Mouse (Mus musculus): ENCODE data around the gene Phf12. TPM values are rescaled to one million over a fixed set of nuclear protein-coding genes. Genes with fewer than 3 reads are reported as not detected.
"Not testable (repeated sequence)": the region's sequence is repeated elsewhere in the genome, so short reads cannot be mapped to it uniquely, and the experiment has no call there.

Gene Phf12
- polyA plus RNA-seq, 1 experiment = 27.0 TPM

DNA sequence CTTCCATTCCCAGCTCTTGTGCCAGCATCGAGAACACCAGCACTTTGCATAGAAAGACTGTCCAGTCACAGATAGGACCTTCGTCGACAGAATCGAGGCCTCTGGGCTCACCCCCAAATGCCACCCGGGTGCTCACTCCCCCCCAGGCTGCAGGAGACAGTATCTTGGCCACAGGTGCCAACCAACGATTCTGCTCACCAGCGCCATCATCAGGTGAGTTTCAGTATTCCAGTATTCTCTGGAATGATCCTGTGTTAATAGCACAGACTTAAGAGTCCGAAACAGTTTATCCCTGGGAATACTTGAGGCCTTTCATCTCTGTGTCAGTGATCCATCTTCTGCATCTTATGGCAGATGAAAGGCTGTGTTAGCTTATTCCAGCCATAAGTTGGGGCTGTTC is 41.1 kb downstream of the Phf12 start:
- DNase-seq (ENCODE audit: low read depth, low spot score) = no peak
- 80% methylated on average over 8 of the region's 8 CpGs for WGBS

DNA sequence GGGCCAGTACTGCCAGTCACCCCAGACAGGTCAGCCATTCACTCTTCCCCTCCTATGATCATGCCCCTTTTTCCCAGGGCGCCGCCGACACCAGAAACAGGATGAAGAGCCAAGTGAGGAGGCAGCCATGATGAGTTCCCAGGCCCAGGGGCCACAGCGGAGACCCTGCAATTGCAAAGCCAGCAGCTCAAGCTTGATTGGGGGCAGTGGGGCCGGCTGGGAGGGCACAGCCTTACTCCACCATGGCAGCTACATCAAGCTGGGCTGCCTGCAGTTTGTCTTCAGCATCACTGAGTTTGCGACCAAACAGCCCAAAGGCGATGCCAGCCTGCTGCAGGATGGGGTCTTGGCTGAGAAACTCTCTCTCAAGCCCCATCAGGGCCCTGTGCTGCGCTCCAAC is 46.7 kb downstream of the Phf12 start:
- no peak for DNase-seq (ENCODE audit: low read depth, low spot score)
- WGBS = 89% methylated on average over 8 of the region's 8 CpGs

DNA sequence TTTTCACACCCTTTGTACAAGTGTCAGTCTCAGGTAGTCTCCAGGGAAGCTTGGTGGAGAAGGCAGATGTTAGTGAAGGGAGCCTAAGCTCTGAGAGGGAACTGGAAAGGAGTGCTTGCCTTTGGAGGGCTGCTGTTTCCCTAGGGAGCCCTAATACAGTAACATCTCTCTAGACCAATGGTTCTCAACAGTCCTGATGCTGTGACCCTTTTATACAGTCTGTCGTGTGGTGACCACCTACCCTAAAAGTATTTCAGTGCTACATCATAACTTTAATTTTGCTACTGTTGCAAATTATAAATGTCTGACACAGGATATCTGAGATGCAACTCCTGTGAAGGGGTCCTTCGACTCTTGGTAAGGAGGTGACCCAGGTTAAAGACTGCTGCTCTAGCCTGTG is 48.0 kb downstream of the Phf12 start:
- DNase-seq (ENCODE audit: low read depth, low spot score) = no peak
- 78% methylated on average over 2 of the region's 2 CpGs for WGBS

DNA sequence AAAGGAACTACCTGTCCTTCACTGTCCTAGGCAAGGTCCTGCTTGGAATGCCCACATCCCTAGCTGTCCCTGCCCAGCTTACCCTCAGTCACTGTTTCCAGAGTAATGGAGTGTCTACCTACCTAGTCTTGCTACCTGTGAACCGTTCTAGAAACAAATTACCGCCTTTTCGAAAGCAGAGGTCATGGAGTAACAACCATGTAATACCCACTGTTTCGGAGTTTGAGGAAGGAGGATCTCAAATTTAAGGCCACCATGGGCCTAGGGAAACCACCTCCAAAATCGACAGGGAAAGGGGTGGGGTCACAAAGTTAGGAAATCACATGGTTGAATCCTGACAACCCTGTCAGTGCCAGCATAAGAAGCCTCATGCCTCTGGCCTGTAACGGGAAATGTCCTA is 48.8 kb downstream of the Phf12 start:
- DNase-seq (ENCODE audit: low read depth, low spot score) = no peak
- 33% methylated on average over 6 of the region's 6 CpGs for WGBS

DNA sequence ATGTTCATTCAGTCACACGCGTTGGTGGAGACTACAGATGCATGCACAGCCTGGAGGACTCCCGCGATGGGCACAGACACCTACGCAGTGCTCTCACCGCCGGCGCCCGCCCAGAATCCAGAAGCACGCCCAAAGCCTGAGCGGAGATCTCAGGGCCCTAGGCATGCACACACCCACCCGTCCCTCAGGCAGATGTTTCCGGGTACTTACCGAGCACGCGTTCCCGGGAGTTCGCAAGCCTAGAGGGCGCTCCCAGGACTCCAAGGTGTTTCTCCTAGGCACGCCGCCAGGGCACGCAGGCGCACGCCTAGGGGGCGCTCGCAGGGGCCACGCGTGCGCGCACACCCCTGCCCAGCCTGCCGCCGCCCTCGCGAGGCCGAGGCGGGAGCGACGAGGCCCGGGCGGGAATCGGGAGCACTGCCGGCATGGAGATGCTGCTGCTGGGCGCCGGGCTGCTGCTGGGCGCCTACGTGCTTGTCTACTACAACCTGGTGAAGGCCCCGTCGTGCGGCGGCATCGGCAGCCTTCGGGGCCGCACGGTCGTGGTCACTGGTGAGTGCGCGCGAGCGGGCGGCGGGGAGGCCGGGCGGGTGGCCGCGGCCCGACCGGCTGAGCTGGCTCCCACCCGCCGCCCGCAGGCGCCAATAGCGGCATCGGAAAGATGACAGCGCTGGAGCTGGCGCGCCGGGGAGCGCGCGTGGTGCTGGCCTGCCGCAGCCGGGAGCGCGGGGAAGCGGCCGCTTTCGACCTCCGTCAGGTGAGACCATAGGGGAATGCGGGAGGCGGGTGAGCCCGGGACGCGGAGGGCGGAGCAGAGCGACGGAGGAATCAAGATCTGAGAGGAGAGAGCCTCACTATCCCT is 49.6 kb downstream of the Phf12 start, which contains the start of gene Dhrs13:
TSS of gene Dhrs13 (plus strand) at position 334 of the 862 bp plus-strand sequence.
- WGBS = under 1% methylated on average over 96 of the region's 96 CpGs

DNA sequence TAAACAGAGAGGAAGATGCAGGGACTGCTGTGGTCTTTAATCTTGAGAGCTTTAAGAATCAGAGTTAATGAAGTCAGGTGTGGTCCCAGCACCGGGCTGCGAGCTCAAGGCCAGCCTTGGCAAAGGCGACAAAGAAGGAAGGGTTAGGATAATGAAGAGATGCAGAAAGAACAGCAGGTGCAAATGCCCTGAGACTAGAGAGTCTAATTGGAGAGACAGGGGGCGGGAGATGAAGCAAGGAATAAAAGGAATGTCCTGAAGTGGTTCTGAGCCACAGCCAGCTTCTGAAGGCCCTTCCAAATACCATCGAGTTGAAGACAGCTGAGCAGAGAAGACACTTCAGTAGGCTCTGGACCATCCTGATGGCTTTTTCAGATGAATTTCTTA is 50.2 kb downstream of the Phf12 start:
- 5% methylated on average over 5 of the region's 5 CpGs for WGBS
- no peak for DNase-seq (ENCODE audit: low read depth, low spot score)

More for the DNA sequence above, 49.6 kb downstream of the Phf12 start, which contains the start of gene Dhrs13:
- DNase-seq (ENCODE audit: low read depth, low spot score) = peak; percentile 87

DNA sequence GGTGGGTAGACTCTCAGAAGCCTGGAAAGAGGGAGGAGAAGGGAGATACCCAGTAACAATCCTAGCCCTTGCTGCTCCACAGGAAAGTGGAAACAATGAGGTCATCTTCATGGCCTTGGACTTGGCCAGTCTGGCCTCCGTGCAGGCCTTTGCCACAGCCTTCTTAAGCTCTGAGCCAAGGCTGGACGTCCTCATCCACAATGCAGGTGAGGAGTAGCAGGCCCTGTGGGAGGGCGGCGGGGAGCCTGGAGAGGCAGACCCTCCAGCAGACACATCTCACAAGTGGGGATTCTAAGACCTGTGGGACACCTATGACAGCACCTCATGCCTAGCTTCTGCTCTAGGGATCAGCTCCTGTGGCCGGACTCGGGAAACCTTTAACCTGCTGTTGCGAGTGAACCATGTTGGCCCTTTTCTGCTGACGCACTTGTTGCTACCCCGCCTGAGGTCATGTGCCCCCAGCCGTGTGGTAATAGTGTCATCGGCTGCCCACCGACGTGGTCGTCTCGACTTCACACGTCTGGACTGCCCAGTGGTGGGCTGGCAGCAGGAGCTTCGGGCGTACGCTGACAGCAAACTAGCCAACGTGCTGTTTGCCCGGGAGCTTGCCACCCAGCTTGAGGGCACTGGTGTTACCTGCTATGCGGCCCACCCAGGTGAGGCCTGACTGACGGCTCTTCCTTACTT is 51.5 kb downstream of the Phf12 start:
- WGBS = 93% methylated on average over 23 of the region's 23 CpGs

DNA sequence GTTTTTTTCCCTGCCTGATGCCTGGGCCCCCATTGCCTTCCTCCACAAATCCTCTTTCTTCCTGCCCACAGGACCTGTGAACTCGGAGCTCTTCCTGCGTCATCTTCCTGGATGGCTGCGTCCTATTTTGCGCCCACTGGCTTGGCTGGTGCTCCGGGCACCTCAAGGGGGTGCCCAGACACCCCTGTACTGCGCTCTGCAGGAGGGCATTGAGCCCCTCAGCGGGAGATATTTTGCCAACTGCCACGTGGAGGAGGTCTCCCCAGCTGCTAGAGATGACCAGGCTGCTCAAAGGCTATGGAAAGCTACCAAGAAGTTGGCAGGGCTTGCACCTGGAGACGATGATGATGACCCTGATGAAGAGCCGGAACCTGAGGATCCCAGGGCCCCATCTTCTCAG is 54.2 kb downstream of the Phf12 start:
- WGBS = 92% methylated on average over 10 of the region's 10 CpGs

More for the DNA sequence above, 51.5 kb downstream of the Phf12 start:
- DNase-seq (ENCODE audit: low read depth, low spot score) = no peak

DNA sequence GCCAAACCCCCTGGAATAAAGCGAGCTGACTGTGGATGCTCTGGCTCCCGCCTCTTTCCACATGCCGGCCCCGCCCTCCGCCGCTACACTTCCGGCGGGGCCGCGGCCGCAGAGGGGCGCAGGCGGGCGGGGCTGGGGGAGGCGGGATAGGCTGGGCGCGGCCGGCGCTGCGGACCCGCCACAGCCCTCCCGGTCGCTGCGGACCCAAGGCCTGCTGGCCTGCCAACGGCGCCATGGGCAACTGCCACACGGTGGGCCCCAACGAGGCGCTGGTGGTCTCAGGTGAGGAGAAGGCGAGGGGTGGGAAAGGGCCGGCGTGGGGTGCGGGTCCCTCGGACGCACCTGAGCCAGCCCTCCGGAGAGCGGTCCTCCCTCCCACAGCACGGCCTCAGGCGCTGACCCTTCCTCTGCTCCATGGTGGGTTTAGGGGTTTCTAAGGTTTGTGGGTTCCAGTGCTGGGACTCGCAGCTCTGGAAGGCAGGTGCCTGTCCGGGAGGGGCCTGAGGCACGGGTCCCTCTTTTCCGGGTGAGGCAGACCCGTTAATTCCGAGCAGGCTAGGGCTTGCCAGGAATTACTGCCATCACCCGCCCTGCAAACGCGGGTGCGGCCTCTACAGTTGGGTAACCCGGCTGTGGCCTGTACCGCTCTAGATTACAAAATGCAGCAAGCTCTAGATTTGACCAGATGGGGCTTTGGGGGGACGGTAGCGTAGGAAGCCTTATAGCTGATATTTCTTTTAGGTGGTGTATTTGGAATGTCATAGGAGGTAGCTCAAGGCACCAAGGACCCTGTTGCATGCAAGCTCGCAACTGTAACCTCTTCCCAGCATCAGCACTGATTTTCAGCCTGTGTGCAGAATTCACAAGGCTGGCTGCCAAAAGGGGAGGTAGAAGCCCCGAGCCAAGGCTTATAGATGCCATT is 55.5 kb downstream of the Phf12 start, which contains the start of gene Flot2:
TSS of gene Flot2 (plus strand) at position 101 of the 922 bp plus-strand sequence.
- WGBS = 2% methylated on average over 53 of the region's 55 CpGs
- no peak for DNase-seq (ENCODE audit: low read depth, low spot score)

More for the DNA sequence above, 54.2 kb downstream of the Phf12 start:
- DNase-seq (ENCODE audit: low read depth, low spot score) = no peak

DNA sequence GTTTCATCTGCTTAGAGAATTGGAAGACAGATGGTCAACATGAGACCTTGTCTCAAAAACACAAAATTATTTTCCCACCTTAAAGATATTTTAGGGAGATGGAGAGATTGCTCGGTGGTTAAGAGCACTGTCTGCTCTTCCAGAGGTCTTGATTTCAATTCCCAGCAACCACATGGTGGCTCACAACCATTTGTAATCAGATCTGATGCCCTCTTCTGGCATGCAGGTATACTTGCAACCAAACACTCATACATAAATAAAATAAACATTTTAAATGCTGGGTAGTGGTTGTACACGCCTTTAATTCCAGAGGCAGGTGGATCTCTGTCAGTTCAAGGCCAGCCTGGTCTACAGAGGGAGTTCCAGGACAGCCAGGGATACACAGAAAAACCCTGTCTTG is 58.3 kb downstream of the Phf12 start:
- WGBS = 36% methylated on average over 2 of the region's 2 CpGs
- no peak for DNase-seq (ENCODE audit: low read depth, low spot score)

DNA sequence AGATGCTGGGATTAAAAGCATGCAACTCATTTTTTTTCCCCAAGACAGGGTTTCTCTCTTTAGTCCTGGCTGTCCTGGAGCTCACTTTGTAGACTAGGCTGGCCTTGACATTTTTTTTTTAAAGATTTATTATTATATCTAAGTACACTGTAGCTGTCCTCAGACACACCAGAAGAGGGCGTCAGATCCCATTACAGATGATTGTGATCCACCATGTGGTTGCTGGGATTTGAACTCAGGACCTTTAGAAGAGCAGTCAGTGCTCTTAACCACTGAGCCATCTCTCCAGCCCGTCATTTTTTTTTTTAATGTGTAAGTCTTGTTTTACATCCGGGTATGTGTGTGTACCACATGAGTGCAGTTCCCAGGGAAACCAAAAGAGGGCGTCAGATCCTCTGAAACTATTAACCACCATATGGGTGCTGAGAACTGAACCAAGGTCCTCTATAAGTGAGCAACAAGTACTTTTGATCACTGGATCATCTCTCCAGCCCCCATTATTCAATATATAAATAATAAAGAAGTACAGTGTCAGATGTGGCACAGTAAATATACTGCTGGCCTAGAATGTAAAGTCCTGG is 59.8 kb downstream of the Phf12 start:
- 91% methylated on average over 4 of the region's 4 CpGs for WGBS
- DNase-seq (ENCODE audit: low read depth, low spot score) = not testable (repeated sequence)

DNA sequence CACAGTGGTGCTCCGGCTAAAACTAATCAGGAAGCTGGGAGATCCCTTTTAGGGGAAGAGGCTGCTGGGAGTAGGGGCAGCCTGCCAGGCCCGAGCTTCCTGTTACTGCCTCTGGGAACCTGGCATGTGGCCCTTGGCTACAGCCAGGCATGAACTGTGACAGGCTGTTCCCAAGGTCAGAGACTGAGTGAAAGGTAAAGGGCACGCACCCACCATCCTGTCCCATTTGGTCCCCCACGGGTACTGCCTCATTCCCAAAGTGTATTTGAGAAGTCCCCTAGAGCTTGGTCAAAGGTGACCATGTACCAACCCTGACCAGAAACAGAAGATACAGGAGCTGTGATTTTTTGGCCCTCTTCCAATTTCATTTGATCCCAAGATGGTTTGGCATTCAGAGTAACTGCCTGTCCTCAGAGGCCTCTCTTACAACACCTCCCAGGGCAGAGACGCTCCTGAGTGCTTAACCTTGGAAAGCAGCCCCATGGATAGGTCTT is 62.3 kb downstream of the Phf12 start:
- 20% methylated on average over 5 of the region's 5 CpGs for WGBS
- no peak for DNase-seq (ENCODE audit: low read depth, low spot score)

DNA sequence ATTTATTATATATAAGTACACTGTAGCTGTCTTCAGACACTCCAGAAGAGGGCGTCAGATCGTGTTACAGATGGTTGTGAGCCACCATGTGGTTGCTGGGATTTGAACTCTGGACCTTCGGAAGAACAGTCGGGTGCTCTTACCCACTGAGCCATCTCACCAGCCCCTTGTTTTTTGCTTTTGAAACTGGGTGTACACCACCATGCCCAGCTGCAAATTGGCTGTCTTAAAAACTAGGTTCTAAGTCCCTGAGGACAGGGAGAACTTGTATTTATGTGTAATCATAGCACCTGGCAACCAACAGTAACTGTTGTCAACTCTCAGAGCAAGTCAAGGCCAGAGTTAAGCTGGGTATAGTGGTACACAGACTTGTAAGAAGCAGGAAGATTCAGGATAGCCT is 66.1 kb downstream of the Phf12 start:
- DNase-seq (ENCODE audit: low read depth, low spot score) = not testable (repeated sequence)
- WGBS = 80% methylated on average over 4 of the region's 4 CpGs

DNA sequence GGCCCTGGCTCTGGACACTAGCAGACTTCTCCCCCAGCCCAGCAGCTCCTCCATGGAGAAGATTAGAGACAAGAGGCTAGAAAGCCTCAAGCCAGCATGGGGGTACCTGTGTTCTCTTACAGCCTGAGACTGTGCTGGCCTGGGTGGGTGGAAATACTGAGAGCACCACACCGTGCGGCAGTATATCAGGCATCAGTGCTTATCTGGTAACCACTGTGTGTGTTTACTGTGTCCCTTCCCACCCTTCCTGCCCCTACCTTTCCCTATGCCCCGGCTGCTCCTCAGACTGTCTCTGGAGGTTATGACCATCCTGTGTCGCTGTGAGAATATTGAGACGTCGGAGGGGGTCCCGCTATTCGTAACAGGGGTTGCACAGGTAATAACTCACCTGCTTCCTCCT is 70.5 kb downstream of the Phf12 start:
- WGBS = 90% methylated on average over 8 of the region's 8 CpGs
- no peak for DNase-seq (ENCODE audit: low read depth, low spot score)

DNA sequence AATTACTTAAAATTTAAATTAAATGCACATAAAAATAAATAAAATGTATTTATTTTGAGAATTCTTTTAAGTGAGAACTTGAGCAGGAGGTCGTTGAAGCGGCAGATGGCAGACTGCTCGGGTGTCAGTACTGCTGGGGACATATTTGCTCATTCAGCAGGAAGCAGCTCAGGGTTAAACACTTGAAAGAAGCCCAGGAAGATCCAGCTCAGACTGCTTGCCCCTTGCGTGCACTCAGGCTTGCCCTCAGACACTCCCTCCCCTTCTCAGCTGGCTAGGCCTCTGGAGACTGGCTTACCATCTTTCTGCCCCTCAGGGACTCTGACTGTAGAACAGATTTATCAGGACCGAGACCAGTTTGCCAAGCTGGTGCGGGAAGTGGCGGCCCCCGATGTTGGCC is 74.4 kb downstream of the Phf12 start:
- 82% methylated on average over 8 of the region's 8 CpGs for WGBS
- no peak for DNase-seq (ENCODE audit: low read depth, low spot score)

DNA sequence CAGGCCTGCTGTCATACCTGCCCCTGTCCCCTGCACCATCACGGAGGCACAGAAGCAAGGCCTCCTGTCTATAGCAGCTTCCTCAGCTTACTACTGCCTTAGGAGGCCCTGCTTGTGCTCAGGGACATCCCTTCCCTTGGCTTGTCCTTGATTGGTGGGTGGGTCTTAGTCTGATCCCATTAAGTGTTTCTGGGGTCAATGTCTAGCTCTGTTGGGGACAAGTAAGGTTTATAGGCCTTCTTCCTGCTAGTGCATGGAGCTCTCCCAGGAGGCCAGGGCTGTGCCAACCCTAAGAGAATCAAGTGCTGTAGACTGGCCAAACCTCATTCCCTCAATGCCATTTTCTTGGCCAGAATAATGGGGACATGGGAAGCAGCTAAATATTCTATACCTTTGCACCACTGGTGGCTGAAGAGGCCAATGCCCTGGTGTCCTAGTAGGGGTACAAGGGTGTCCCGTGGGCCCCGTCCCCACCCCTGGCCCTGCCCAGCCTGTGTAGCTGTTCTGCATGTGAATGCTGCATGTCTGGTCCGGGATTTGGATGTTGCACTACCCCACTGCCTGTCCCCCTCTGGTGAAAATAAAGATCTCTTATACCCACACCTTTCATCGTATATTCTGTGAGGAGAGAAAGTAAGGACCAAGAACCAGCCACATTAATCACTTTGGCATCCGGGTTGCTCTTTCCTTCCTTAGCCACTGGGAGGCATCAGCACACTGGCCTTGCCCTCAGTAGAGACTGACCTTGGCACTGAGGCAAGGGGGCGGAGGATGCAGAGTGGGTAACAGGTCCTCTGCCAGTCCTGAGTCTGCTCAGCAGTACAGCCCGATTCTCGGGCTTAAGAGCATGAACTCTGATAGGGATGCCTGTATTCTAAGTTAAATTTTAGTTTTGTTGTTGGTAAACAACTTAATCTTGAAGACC is 77.5 kb downstream of the Phf12 start:
- WGBS = 29% methylated on average over 9 of the region's 9 CpGs
- DNase-seq (ENCODE audit: low read depth, low spot score) = no peak

DNA sequence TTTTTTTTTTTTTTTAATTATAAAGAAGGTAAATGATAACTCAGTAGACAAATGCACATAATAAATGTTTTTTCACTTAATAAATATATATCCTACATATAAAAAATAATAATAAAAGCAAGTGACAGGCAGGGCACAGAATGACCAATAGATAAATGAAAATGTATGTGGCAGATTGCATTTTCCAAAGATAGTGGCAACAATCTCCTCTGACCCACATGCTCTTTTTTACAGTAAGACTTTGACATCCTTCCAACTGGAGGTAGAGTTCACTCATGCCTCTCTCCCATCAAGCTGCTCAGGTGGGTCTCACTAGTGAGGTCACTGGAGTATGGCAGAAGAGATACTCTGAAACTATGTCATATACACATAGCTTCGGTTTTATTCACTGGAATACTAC is 80.0 kb downstream of the Phf12 start:
- WGBS = 76% methylated on average over 1 of the region's 1 CpGs
- no peak for DNase-seq (ENCODE audit: low read depth, low spot score)

DNA sequence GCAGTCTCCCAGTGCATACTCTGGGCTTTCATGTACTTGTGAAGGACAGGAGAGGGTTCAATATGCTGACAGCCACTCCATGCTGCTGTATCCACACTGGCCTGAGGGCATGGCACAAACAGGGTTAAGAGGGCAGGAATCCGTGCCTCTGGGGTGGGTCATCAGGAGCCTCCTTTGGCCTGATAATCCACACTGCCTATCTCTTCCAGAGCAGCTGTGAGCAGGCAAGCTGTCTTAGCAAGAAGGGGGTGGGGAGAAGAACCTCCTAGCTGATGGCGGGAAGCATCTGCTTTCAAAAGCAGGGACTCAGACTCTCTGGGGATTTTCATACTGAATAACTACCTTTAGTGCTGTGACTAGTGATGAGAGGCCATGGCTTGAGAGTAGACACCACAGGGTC is 83.4 kb downstream of the Phf12 start:
- 45% methylated on average over 2 of the region's 2 CpGs for WGBS

More for the DNA sequence above, 83.4 kb downstream of the Phf12 start:
- DNase-seq (ENCODE audit: low read depth, low spot score) = no peak

Data from large intestine, adult 2 months (tissue).